8 mouse cellular contexts compared by ENCODE assay signal in the genomic region with DNA sequence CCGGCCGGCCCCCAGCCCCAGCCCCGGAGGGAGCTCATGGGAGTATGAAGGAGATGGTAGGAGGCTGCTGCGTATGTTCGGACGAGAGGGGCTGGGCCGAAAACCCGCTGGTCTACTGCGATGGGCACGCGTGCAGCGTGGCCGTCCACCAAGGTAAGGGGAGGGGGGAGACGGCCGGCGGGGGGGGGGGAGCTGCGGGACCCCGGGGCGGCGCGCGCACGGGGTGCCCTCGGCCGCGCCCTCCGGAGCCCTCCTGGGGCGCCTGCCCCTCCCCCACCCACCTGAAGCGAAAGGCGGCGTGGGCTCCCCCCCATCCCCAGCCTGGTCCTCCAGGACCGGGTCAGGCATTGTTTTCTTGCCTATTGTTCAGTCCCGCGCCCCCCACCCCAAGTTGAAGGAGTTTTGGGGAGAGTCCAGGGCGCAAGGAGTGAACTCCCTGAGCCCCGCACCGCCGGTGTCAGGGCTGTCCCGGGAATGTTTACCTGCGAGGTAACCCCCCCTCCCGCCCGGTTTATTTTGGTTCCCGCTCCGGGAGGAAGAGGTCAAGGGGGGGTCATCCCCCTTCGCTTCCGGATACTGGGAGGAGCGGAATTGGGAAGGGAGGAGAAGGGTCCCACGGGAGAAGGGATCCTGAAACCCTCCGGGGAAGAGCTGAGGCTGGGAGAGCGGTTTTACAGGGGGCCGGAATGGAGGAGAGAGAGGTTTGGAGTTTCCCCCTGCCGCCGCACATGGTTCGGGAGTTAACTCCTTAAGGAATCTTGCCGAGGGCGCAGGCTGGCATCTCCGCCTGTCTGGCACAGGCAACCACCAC. TPM values are rescaled to one million over a fixed set of nuclear protein-coding genes. Genes with fewer than 3 reads are reported as not detected.
A peak's percentile ranks its signal among the peaks of the same experiment; 100 is the strongest.
DNase-seq lines count a peak whose midpoint lies in the region; ATAC-seq and TF ChIP-seq lines count a peak whose summit lies in the region.

No protein-coding gene starts in this region.

- H3K4me1 ChIP-seq in thymus, adult 2 months (replicated peaks; ENCODE audit: control insufficient read depth, insufficient read depth, low read length): peaks cover 48% of the 10 kb centered on the region
- H3K4me1 ChIP-seq in heart, embryonic 15.5 days (replicated peaks): peaks cover 61% of the 10 kb centered on the region
- H3K4me1 ChIP-seq in midbrain, embryonic 13.5 days (replicated peaks): peaks cover 56% of the 10 kb centered on the region

- DNase-seq in thymus, adult 2 months: peak; percentile 39
- DNase-seq in thymus, adult 18-20 months: no peak
- peak; percentile 74 for DNase-seq in embryo, embryonic 10.5 days (ENCODE audit: low spot score)
- DNase-seq in kidney, postnatal 14 days: peak; percentile 68
- peak; percentile 47 for DNase-seq in yolk sac, embryonic 10.5 days (ENCODE audit: low spot score)

- H3K4me3 ChIP-seq in thymus, adult 2 months (ENCODE audit: control insufficient read depth, insufficient read depth, low read length): peak overlapping the region; percentile 74
- H3K4me3 ChIP-seq in heart, embryonic 15.5 days: peak overlapping the region; percentile 82
- H3K4me3 ChIP-seq in midbrain, embryonic 13.5 days (replicated peaks): peak overlapping the region; percentile 93

- H3K27ac ChIP-seq in thymus, adult 2 months (ENCODE audit: control insufficient read depth, insufficient read depth, low read length): peak overlapping the region; percentile 44; the same call in 1 of the 2 replicates
- H3K27ac ChIP-seq in heart, embryonic 15.5 days: peak overlapping the region; percentile 89
- H3K27ac ChIP-seq in midbrain, embryonic 13.5 days: peak overlapping the region; percentile 90

- TF ChIP-seq POLR2A in thymus, adult 2 months (IDR thresholded peaks at IDR 0.05; ENCODE audit: control insufficient read depth, extremely low read depth, insufficient read depth, low read length, poor library complexity): no peak

- H3K4me2 ChIP-seq in heart, embryonic 15.5 days: peak overlapping the region; percentile 73
- peak overlapping the region; percentile 83 for H3K4me2 ChIP-seq in midbrain, embryonic 13.5 days (replicated peaks)

- H3K27me3 ChIP-seq in thymus, adult 2 months (ENCODE audit: control insufficient read depth, insufficient read depth, low read length): no peaks in the 10 kb centered on the region
- no peaks in the 10 kb centered on the region for H3K27me3 ChIP-seq in heart, embryonic 15.5 days
- peaks cover 20% of the 10 kb centered on the region for H3K27me3 ChIP-seq in midbrain, embryonic 13.5 days

- ATAC-seq in heart, embryonic 15.5 days (replicated peaks; ENCODE audit: insufficient number of reproducible peaks, insufficient read depth, low FRiP score, low read depth): peak; percentile 25; the same call in 1 of the 2 replicates
- no peak for ATAC-seq in midbrain, embryonic 13.5 days
- ATAC-seq in granulocyte monocyte progenitor cell, adult 5-6 weeks (replicated peaks; ENCODE audit: poor library complexity, severe bottlenecking): no peak

- peak overlapping the region; percentile 86 for H3K9ac ChIP-seq in heart, embryonic 15.5 days
- peak overlapping the region; percentile 88 for H3K9ac ChIP-seq in midbrain, embryonic 13.5 days (replicated peaks)

- WGBS in thymus, adult 2 months: 1% methylated on average over 36 of the region's 57 CpGs
- under 1% methylated on average over 40 of the region's 57 CpGs for WGBS in heart, embryonic 15.5 days
- 1% methylated on average over 42 of the region's 57 CpGs for WGBS in midbrain, embryonic 13.5 days

- H3K36me3 ChIP-seq in thymus, adult 2 months (ENCODE audit: control insufficient read depth, insufficient read depth, low read length): no peaks in the 10 kb centered on the region; the same call in 1 of the 2 replicates
- H3K36me3 ChIP-seq in heart, embryonic 15.5 days: peaks cover 31% of the 10 kb centered on the region
- H3K36me3 ChIP-seq in midbrain, embryonic 13.5 days: peaks cover 33% of the 10 kb centered on the region

- TF ChIP-seq CTCF in thymus, adult 2 months (IDR thresholded peaks at IDR 0.05; ENCODE audit: borderline replicate concordance, control insufficient read depth, extremely low read depth, insufficient read depth, low read length, poor library complexity): 0 out of 2 replicates have a peak, but pooled peaks have one; percentile 8

- no peaks in the 10 kb centered on the region for H3K9me3 ChIP-seq in heart, embryonic 15.5 days (replicated peaks)
- H3K9me3 ChIP-seq in midbrain, embryonic 13.5 days: no peaks in the 10 kb centered on the region

RNA-seq across cellular contexts. Expression of a gene that starts 0.5 kb away (rescaled TPM):
- polyA plus RNA-seq in thymus, adult 2 months (2012; rRNA removed): 89.5 and 99.1 TPM in 2 replicates
- 2.2 and 2.3 TPM in 2 replicates for polyA plus RNA-seq in heart, embryonic 15.5 days (2015; fragmentation: Nextera tagmentation; extraction: Ambion mirVana)
- polyA plus RNA-seq in midbrain, embryonic 13.5 days (2015; fragmentation: Nextera tagmentation; extraction: Ambion mirVana): 3.1 and 3.9 TPM in 2 replicates
- total RNA-seq in granulocyte monocyte progenitor cell, adult 5-6 weeks (2014; fragmentation: Nextera tagmentation): 5.7 and 8.5 TPM in 2 replicates
- 4.9 and 6.5 TPM in 2 replicates for total RNA-seq in granulocyte monocyte progenitor cell, adult 5-6 weeks (2017)

RNA-seq across cellular contexts. Expression of a gene that starts 21.9 kb away (rescaled TPM):
- polyA plus RNA-seq in thymus, adult 2 months (2012; rRNA removed): 24.9 and 25.3 TPM in 2 replicates
- 60.7 and 69.4 TPM in 2 replicates for polyA plus RNA-seq in heart, embryonic 15.5 days (2015; fragmentation: Nextera tagmentation; extraction: Ambion mirVana)
- 14.4 and 16.1 TPM in 2 replicates for polyA plus RNA-seq in midbrain, embryonic 13.5 days (2015; fragmentation: Nextera tagmentation; extraction: Ambion mirVana)
- total RNA-seq in granulocyte monocyte progenitor cell, adult 5-6 weeks (2014; fragmentation: Nextera tagmentation): 48.1 and 62.9 TPM in 2 replicates
- total RNA-seq in granulocyte monocyte progenitor cell, adult 5-6 weeks (2017): 0.82 and 6.5 TPM in 2 replicates

RNA-seq across cellular contexts. Expression of a gene that starts 34.2 kb away (rescaled TPM):
- polyA plus RNA-seq in thymus, adult 2 months (2012; rRNA removed): 5.6 and 8.4 TPM in 2 replicates
- polyA plus RNA-seq in heart, embryonic 15.5 days (2015; fragmentation: Nextera tagmentation; extraction: Ambion mirVana): 0.71 and 1.1 TPM in 2 replicates
- 3.0 and 4.2 TPM in 2 replicates for polyA plus RNA-seq in midbrain, embryonic 13.5 days (2015; fragmentation: Nextera tagmentation; extraction: Ambion mirVana)
- 7.5 and 8.1 TPM in 2 replicates for total RNA-seq in granulocyte monocyte progenitor cell, adult 5-6 weeks (2014; fragmentation: Nextera tagmentation)
- 1.6 and 2.5 TPM in 2 replicates for total RNA-seq in granulocyte monocyte progenitor cell, adult 5-6 weeks (2017)

RNA-seq across cellular contexts. Expression of a gene that starts 36.6 kb away (rescaled TPM):
- polyA plus RNA-seq in thymus, adult 2 months (2012; rRNA removed): 22.6 and 28.2 TPM in 2 replicates
- 10.9 and 11.5 TPM in 2 replicates for polyA plus RNA-seq in heart, embryonic 15.5 days (2015; fragmentation: Nextera tagmentation; extraction: Ambion mirVana)
- 23.6 and 25.3 TPM in 2 replicates for polyA plus RNA-seq in midbrain, embryonic 13.5 days (2015; fragmentation: Nextera tagmentation; extraction: Ambion mirVana)
- total RNA-seq in granulocyte monocyte progenitor cell, adult 5-6 weeks (2014; fragmentation: Nextera tagmentation): 6.3 and 14.3 TPM in 2 replicates
- 1.8 and 2.8 TPM in 2 replicates for total RNA-seq in granulocyte monocyte progenitor cell, adult 5-6 weeks (2017)

RNA-seq across cellular contexts. Expression of a gene that starts 39.5 kb away (rescaled TPM):
- 421 and 477 TPM in 2 replicates for polyA plus RNA-seq in thymus, adult 2 months (2012; rRNA removed)
- polyA plus RNA-seq in heart, embryonic 15.5 days (2015; fragmentation: Nextera tagmentation; extraction: Ambion mirVana): 337 and 364 TPM in 2 replicates
- 503 and 505 TPM in 2 replicates for polyA plus RNA-seq in midbrain, embryonic 13.5 days (2015; fragmentation: Nextera tagmentation; extraction: Ambion mirVana)
- total RNA-seq in granulocyte monocyte progenitor cell, adult 5-6 weeks (2014; fragmentation: Nextera tagmentation): 181 and 283 TPM in 2 replicates
- total RNA-seq in granulocyte monocyte progenitor cell, adult 5-6 weeks (2017): 168 and 196 TPM in 2 replicates

Comparison
In these comparisons a context has a peak if more than half of its experiments do, and no peak if none do; other contexts are left out.
1. DNase-seq: peak in thymus, adult 2 months (single experiment), embryo, embryonic 10.5 days (single experiment), kidney, postnatal 14 days (single experiment) and yolk sac, embryonic 10.5 days (single experiment); none in thymus, adult 18-20 months (0 of 2).
2. RNA of a gene that starts 0.5 kb away (polyA plus RNA-seq): 89.5 to 99.1 TPM in thymus, adult 2 months; 3.1 to 3.9 TPM in midbrain, embryonic 13.5 days and 2.2 to 2.3 TPM in heart, embryonic 15.5 days; every median in the first group is over 10 times any median in the second.
3. Peak in every context shown above with its lines, with median percentiles within 50 percentile points of each other: H3K27ac ChIP-seq and H3K4me3 ChIP-seq.